Comparison of ENCODE assay signal across 23 mouse cellular contexts in genomic region chr10:119001895-119002294, GRCm38 (mm10).
DNase-seq lines count a peak whose midpoint lies in the region; ATAC-seq and TF ChIP-seq lines count a peak whose summit lies in the region.
"Had no signal": no experiment of that assay in that cellular context is flagged by ENCODE, and none has a peak within 500 bp of the region (broad histone marks: within the 10 kb centered on the region; RNA-seq: fewer than 3 reads in every experiment).

No protein-coding gene starts in this region.

- peak; percentile 49 for DNase-seq in CD4-positive, CD25-positive, alpha-beta regulatory T cell, adult 2 months (ENCODE audit: low read depth, low spot score)
- peak; percentile 62 for DNase-seq in naive thymus-derived CD4-positive, alpha-beta T cell, adult 2 months (ENCODE audit: low read depth)
- peak; percentile 68 for DNase-seq in thymus, postnatal 14 days
- no peak for DNase-seq in right cerebral cortex, adult 2 months (ENCODE audit: low spot score in 2 of 2)
- DNase-seq in yolk sac, embryonic 10.5 days (ENCODE audit: low spot score): no peak
- DNase-seq in gastrocnemius, postnatal 10 days: no peak
- no peak for DNase-seq in kidney, adult 2 months
- DNase-seq: adrenal gland, adult 8-10 months; adrenal gland, postnatal 36 days; B cell, adult 2 months; cerebellum, adult 11 months; cerebellum, adult 9-10 months; cerebellum, postnatal 25 days; gastrocnemius, adult 2 months; gastrocnemius, postnatal 36 days; heart, adult 11 months; heart, postnatal 36 days had no signal

- no peak for ATAC-seq in CD4-positive, CD25-positive, alpha-beta regulatory T cell, adult 4 months
- ATAC-seq: forebrain, embryonic 14.5 days had no signal

- H3K27ac ChIP-seq in kidney, adult 2 months (ENCODE audit: insufficient read depth, low read depth, low read length): no peak overlapping the region
- H3K27ac ChIP-seq: embryonic facial prominence, embryonic 13.5 days; forebrain, embryonic 10.5 days; heart, embryonic 13.5 days; hindbrain, embryonic 15.5 days had no signal

- H3K36me3 ChIP-seq in kidney, adult 2 months (ENCODE audit: control insufficient read depth, insufficient read depth, low read length): no peaks in the 10 kb centered on the region
- H3K36me3 ChIP-seq: embryonic facial prominence, embryonic 13.5 days; forebrain, embryonic 10.5 days; heart, embryonic 13.5 days; hindbrain, embryonic 15.5 days had no signal

- no peak for TF ChIP-seq POLR2A in kidney, adult 2 months (IDR thresholded peaks at IDR 0.05; ENCODE audit: low read depth, low read length)

- H3K4me1 ChIP-seq in kidney, adult 2 months (ENCODE audit: control insufficient read depth, insufficient read depth, low read length): no peaks in the 10 kb centered on the region
- H3K4me1 ChIP-seq: embryonic facial prominence, embryonic 13.5 days; forebrain, embryonic 10.5 days; heart, embryonic 13.5 days; hindbrain, embryonic 15.5 days had no signal

- no peak overlapping the region for H3K4me3 ChIP-seq in kidney, adult 2 months (ENCODE audit: insufficient read depth, low read depth, low read length)
- H3K4me3 ChIP-seq: embryonic facial prominence, embryonic 13.5 days; forebrain, embryonic 10.5 days; gastrocnemius, adult 2 months; heart, embryonic 13.5 days; hindbrain, embryonic 15.5 days had no signal

- H3K27me3 ChIP-seq in kidney, adult 2 months (replicated peaks; ENCODE audit: control insufficient read depth, insufficient read depth, low read length): no peaks in the 10 kb centered on the region
- H3K27me3 ChIP-seq: embryonic facial prominence, embryonic 13.5 days; heart, embryonic 13.5 days; hindbrain, embryonic 15.5 days had no signal

- TF ChIP-seq CTCF in kidney, adult 2 months (conservative IDR thresholded peaks at IDR 0.05; ENCODE audit: insufficient read depth, insufficient read length, low read depth, low read length): no peak

- 95% methylated on average over 7 of the region's 7 CpGs for WGBS in kidney, adult 2 months

Comparison
In these comparisons a context has a peak if more than half of its experiments do, and no peak if none do; other contexts are left out.
1. DNase-seq: peak in CD4-positive, CD25-positive, alpha-beta regulatory T cell, adult 2 months (single experiment), naive thymus-derived CD4-positive, alpha-beta T cell, adult 2 months (single experiment) and thymus, postnatal 14 days (single experiment); none in right cerebral cortex, adult 2 months (0 of 2), yolk sac, embryonic 10.5 days (single experiment), gastrocnemius, postnatal 10 days (single experiment) and kidney, adult 2 months (single experiment).